Mouse (Mus musculus): ENCODE measurements at regions not wholly inside any gene's neighbourhood (a gene's known extent, or its start where the extent isn't known, plus 50 kb on each side); places are given as distances from the start of the nearest gene placed in this dataset.

GRCm38 (mm10) chr12:107118364-107118763, 370.1 kb upstream of the 3110018I06Rik start:
- no peak for DNase-seq (ENCODE audit: low spot score)

- DNase-seq (ENCODE audit: low spot score), result no peak
Observed at GRCm38 (mm10) chr12:107119076-107119475, 369.4 kb upstream of the 3110018I06Rik start.

GRCm38 (mm10) chr12:107120486-107121186, 367.8 kb upstream of the 3110018I06Rik start:
- DNase-seq (ENCODE audit: low spot score), result no peak

GRCm38 (mm10) chr12:107121990-107122389, 366.4 kb upstream of the 3110018I06Rik start:
- no peak for DNase-seq (ENCODE audit: low spot score)

- DNase-seq (ENCODE audit: low spot score), result no peak
Observed at GRCm38 (mm10) chr12:107123661-107124060, 364.8 kb upstream of the 3110018I06Rik start.

- DNase-seq (ENCODE audit: low spot score), result peak; percentile 35
Observed at GRCm38 (mm10) chr12:107124263-107124885, 364.1 kb upstream of the 3110018I06Rik start.

GRCm38 (mm10) chr12:107125201-107125600, 363.2 kb upstream of the 3110018I06Rik start:
- peak; percentile 52 for DNase-seq (ENCODE audit: low spot score)

GRCm38 (mm10) chr12:107126056-107126455, 362.4 kb upstream of the 3110018I06Rik start:
- DNase-seq (ENCODE audit: low spot score), result no peak

- no peak for DNase-seq (ENCODE audit: low spot score)
Observed at GRCm38 (mm10) chr12:107127591-107127990, 360.8 kb upstream of the 3110018I06Rik start.

- DNase-seq (ENCODE audit: low spot score), result no peak
Observed at GRCm38 (mm10) chr12:107129232-107129631, 359.2 kb upstream of the 3110018I06Rik start.

- no peak for DNase-seq (ENCODE audit: low spot score)
Observed at GRCm38 (mm10) chr12:107131351-107131750, 357.1 kb upstream of the 3110018I06Rik start.

- DNase-seq (ENCODE audit: low spot score), result no peak
Observed at GRCm38 (mm10) chr12:107131841-107132240, 356.6 kb upstream of the 3110018I06Rik start.

GRCm38 (mm10) chr12:107132501-107132900, 355.9 kb upstream of the 3110018I06Rik start:
- no peak for DNase-seq (ENCODE audit: low spot score)

GRCm38 (mm10) chr12:107134353-107134752, 354.1 kb upstream of the 3110018I06Rik start:
- DNase-seq (ENCODE audit: low spot score), result no peak

- DNase-seq (ENCODE audit: low spot score), result no peak
Observed at GRCm38 (mm10) chr12:107138677-107139400, 349.6 kb upstream of the 3110018I06Rik start.

GRCm38 (mm10) chr12:107140957-107141595, 347.4 kb upstream of the 3110018I06Rik start:
- DNase-seq (ENCODE audit: low spot score), result no peak

- DNase-seq (ENCODE audit: low spot score), result no peak
Observed at GRCm38 (mm10) chr12:107142226-107142625, 346.2 kb upstream of the 3110018I06Rik start.

GRCm38 (mm10) chr12:107146608-107147121, 341.8 kb upstream of the 3110018I06Rik start:
- DNase-seq (ENCODE audit: low spot score), result no peak

- DNase-seq (ENCODE audit: low spot score), result no peak
Observed at GRCm38 (mm10) chr12:107148451-107148850, 340.0 kb upstream of the 3110018I06Rik start.

GRCm38 (mm10) chr12:107151089-107151488, 337.3 kb upstream of the 3110018I06Rik start:
- DNase-seq (ENCODE audit: low spot score), result no peak

- no peak for DNase-seq (ENCODE audit: low spot score)
Observed at GRCm38 (mm10) chr12:107154668-107155067, 333.8 kb upstream of the 3110018I06Rik start.

- DNase-seq (ENCODE audit: low spot score), result no peak
Observed at GRCm38 (mm10) chr12:107156791-107157428, 331.5 kb upstream of the 3110018I06Rik start.

Measured in retina, embryonic 14.5 days (tissue).